Mouse (Mus musculus) kidney, adult 2 months (tissue): ENCODE measurements at regions not wholly inside any gene's neighbourhood (a gene's known extent, or its start where the extent isn't known, plus 50 kb on each side); places are given as distances from the start of the nearest gene placed in this dataset.

Experiments used
- DNase-seq: peaks from one replicate; pipeline ENCODE4 v3.0.0; 2021
- H3K27ac ChIP-seq: fragments of 200-500 bp; 2 replicates; pipeline ENCODE4 v1.5.1; 2012; ENCODE audit warnings: low read depth, low read length, control low read depth, inconsistent platforms; ENCODE audit not compliant: insufficient read depth
- H3K27me3 ChIP-seq: fragments of 200-500 bp; replicated peaks from 2 replicates; pipeline ENCODE4 v1.6.1; 2012; ENCODE audit warnings: mild to moderate bottlenecking, moderate library complexity, low read length, inconsistent platforms; ENCODE audit not compliant: control insufficient read depth, insufficient read depth
- H3K36me3 ChIP-seq: fragments of 200-500 bp; 2 replicates; pipeline ENCODE4 v1.6.1; 2012; ENCODE audit warnings: mild to moderate bottlenecking, moderate library complexity, low read length, inconsistent platforms; ENCODE audit not compliant: control insufficient read depth, insufficient read depth
- H3K4me1 ChIP-seq: fragments of 200-500 bp; 2 replicates; pipeline ENCODE4 v1.6.1; 2011; ENCODE audit warnings: low read length; ENCODE audit not compliant: control insufficient read depth, insufficient read depth
- H3K4me3 ChIP-seq: fragments of 200-500 bp; 2 replicates; pipeline ENCODE4 v1.5.1; 2011; ENCODE audit warnings: mild to moderate bottlenecking, low read depth, low read length, control low read depth; ENCODE audit not compliant: insufficient read depth
- CTCF ChIP-seq: fragments of 200-500 bp; conservative IDR thresholded peaks from 2 replicates; pipeline ENCODE4 v1.5.1; 2011; ENCODE audit warnings: low read depth, mild to moderate bottlenecking, control low read depth, low read length, moderate library complexity, mixed read lengths; ENCODE audit not compliant: insufficient read depth, insufficient read length
- POLR2A ChIP-seq: fragments of 200-500 bp; IDR thresholded peaks from one replicate; pipeline ENCODE4 v1.6.1; 2011; ENCODE audit warnings: low read depth, low read length, control low read depth
- WGBS: fragments of 180-500 bp; shearing (Covaris S2); methylation state at CpG from one replicate; pipeline ENCODE4 v1.1.7; 2018; 5-methylcytosine and 5-hydroxymethylcytosine counted together

GRCm38 (mm10) chr12:54495701-54496374, 160.5 kb downstream of the Sptssa start:
- Histone ChIP-seq H3K27me3 (no peaks in the 10 kb centered on the region), H3K4me1 (no peaks in the 10 kb centered on the region), H3K4me3 (no peak overlapping the region), H3K36me3 (no peaks in the 10 kb centered on the region), H3K27ac (no peak overlapping the region)
- no peak for DNase-seq
- 62% methylated on average over 4 of the region's 4 CpGs for WGBS
- TF ChIP-seq CTCF = no peak
- TF ChIP-seq POLR2A = no peak

DNA sequence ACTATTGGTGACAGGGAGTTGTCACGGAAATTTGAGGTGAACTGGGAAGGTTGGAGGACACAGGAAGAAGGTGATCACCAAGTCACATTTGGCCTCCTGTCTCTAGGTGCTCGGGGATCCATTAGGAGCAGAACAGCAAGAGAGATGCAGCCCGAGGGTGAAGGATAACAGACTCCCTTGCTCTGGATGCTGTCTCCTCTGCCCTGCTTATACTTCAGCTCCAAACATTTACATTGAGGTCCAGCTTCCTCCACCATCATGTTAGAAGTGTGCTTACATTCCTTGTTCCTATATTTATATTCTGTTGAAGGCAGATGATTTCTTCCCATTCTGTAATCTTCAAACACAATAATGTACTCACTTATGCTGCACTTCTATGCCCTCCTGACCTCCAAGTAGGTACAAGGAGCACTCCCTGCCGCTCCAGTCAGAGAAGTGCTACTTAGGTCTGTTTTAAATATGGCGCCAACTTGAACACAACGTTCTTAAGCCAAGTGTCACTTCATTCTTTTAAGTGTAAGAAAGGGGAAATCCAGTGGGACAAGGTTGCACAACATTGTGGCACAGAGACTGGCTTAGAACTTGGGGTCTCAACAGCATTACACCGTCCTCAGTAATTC, 161.5 kb downstream of the Sptssa start:
- no peaks in the 10 kb centered on the region for H3K27me3 ChIP-seq
- no peak overlapping the region for H3K27ac ChIP-seq
- no peak for DNase-seq
- WGBS = 89% methylated on average over 7 of the region's 7 CpGs
- no peaks in the 10 kb centered on the region for H3K36me3 ChIP-seq
- no peaks in the 10 kb centered on the region for H3K4me1 ChIP-seq
- no peak overlapping the region for H3K4me3 ChIP-seq
- no peak for TF ChIP-seq POLR2A
- no peak for TF ChIP-seq CTCF

DNA sequence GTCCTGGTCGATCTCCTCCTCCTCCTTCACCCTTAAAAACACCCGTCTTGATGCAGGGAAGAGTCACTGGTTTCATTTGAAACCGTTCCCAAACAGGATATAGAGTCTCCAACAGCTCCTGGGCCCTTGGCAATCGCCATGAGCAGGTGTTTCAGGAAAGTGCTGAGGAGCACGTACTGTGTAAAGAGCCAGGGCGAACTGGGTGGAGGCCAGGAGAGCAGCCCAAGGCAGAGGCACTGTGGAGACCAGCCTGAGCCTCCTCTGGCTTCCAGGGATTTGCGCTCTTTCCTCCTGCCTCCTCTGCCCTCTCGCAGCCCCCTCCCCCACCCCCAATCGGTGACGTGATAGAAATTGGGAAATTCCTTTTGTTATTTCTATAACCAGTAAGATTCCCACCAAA, 163.6 kb downstream of the Sptssa start:
- peak; percentile 8 for DNase-seq
- 46% methylated on average over 10 of the region's 10 CpGs for WGBS
- no peaks in the 10 kb centered on the region for H3K4me1 ChIP-seq
- no peak for TF ChIP-seq POLR2A
- TF ChIP-seq CTCF = no peak
- H3K36me3 ChIP-seq = no peaks in the 10 kb centered on the region
- H3K4me3 ChIP-seq = no peak overlapping the region
- no peak overlapping the region for H3K27ac ChIP-seq
- H3K27me3 ChIP-seq = no peaks in the 10 kb centered on the region

- Histone ChIP-seq H3K4me1 (no peaks in the 10 kb centered on the region), H3K36me3 (no peaks in the 10 kb centered on the region), H3K4me3 (no peak overlapping the region), H3K27me3 (no peaks in the 10 kb centered on the region), H3K27ac (no peak overlapping the region)
- DNase-seq = no peak
- no peak for TF ChIP-seq CTCF
- TF ChIP-seq POLR2A = no peak
- WGBS = 84% methylated on average over 2 of the region's 2 CpGs
Measured at GRCm38 (mm10) chr12:54490460-54490859, 165.9 kb downstream of the Sptssa start.

- H3K27me3 ChIP-seq = no peaks in the 10 kb centered on the region
- H3K36me3 ChIP-seq = no peaks in the 10 kb centered on the region
- no peak overlapping the region for H3K27ac ChIP-seq
- no peak overlapping the region for H3K4me3 ChIP-seq
- DNase-seq = peak; percentile 82
- peak; percentile 83 for TF ChIP-seq CTCF
- no peak for TF ChIP-seq POLR2A
- 3% methylated on average over 8 of the region's 8 CpGs for WGBS
- no peaks in the 10 kb centered on the region for H3K4me1 ChIP-seq
Measured at GRCm38 (mm10) chr12:54489675-54490074, 166.7 kb downstream of the Sptssa start.

DNA sequence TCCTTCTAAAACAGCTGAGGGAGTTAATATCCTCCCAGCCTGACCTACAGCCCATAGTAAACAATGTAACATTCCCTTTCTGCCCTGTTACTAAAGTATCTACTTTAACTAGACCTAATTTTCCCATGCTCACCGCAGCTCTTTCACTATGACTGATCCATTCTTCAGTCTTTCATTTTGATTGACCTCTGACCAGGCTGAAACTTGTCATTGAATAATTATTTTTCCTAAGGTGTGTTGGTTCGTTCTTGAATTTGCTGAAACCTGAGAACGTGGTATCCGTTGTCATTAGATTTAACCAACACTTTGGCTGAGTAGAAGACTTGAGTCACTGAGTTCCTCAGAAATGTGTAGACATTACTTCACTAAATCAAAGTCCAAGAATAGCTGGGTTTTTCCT, 168.7 kb downstream of the Sptssa start:
- no peaks in the 10 kb centered on the region for H3K4me1 ChIP-seq
- no peak for DNase-seq
- 70% methylated on average over 4 of the region's 4 CpGs for WGBS
- no peak overlapping the region for H3K4me3 ChIP-seq
- no peak overlapping the region for H3K27ac ChIP-seq
- TF ChIP-seq POLR2A (no peak), CTCF (no peak)
- no peaks in the 10 kb centered on the region for H3K36me3 ChIP-seq
- no peaks in the 10 kb centered on the region for H3K27me3 ChIP-seq

DNA sequence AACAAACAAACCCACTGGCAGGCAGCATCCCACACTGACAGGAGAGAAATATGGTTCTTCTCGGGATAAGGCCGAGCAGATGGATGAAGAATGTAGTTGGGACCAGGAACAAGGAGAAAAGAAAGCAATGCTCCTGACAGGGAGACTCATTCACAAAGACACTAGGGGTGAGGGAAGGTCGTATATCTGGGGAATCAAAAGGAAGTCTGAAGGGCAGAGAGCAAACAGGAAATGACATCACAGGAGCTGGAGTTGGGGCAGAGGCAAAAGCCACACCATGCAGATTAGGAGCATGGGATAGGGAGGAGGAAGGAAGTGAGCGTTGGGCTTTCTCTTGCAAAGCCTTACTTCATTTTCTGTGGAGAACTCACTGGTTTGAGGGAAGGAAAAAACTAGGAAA, 174.4 kb downstream of the Sptssa start:
- Histone ChIP-seq H3K27me3 (no peaks in the 10 kb centered on the region), H3K27ac (peak overlapping the region; percentile 28; the same call in 1 of the 2 replicates), H3K36me3 (no peaks in the 10 kb centered on the region), H3K4me1 (no peaks in the 10 kb centered on the region), H3K4me3 (no peak overlapping the region)
- 51% methylated on average over 4 of the region's 4 CpGs for WGBS
- no peak for TF ChIP-seq POLR2A
- TF ChIP-seq CTCF = no peak
- peak; percentile 38 for DNase-seq
